Mouse (Mus musculus) hematopoietic stem cell, adult 5-6 weeks (primary cell): ENCODE measurements around the gene Btg1-ps2. TPM values are rescaled to one million over a fixed set of nuclear protein-coding genes. Genes with fewer than 3 reads are reported as not detected.
"Not testable (repeated sequence)": the region's sequence is repeated elsewhere in the genome, so short reads cannot be mapped to it uniquely, and the experiment has no call there.

Experiments
- ATAC-seq, 2 experiments: fragments of 125-278 bp in 1 of 2; replicated peaks in 1 of 2; 2 replicates each; pipeline ENCODE4 v1.8.0; 2016 to 2017; ENCODE audit warnings: inconsistent platforms in 2 of 2, mild to moderate bottlenecking in 2 of 2, moderate number of reproducible peaks in 2 of 2, low read depth in 1 of 2, moderate TSS enrichment in 1 of 2; ENCODE audit not compliant: low FRiP score in 2 of 2, poor library complexity in 2 of 2, severe bottlenecking in 2 of 2, insufficient read depth in 1 of 2, low TSS enrichment in 1 of 2
- total RNA-seq: library from RNA; stranded (forward); fragments of 172-1452, 232-1000 nt; gene quantifications from 2 replicates; pipeline ENCODE4 v1.2.3, GENCODE M21; 2017

Gene Btg1-ps2
- total RNA-seq: not detected in 2 replicates

DNA sequence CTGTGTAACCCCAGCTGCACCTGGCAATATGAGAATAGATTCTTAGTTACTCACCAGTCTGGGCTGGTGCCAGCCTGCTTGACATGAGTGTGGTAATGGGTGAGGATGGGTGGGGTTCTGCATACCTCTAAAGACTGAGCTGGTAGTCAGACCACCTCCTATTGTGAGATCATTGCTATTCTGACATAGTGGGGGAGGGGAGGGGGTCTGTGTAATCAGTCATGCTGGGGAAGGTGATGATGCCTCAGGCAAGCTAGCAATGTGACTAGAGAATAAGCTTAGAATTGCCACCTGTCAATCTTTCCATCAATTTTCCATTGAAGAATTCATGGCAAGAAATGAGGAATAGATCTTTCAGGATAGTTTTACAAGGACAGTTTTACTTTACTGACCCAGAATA is at the start of gene Btg1-ps2:
Gene Btg1-ps2 (minus strand): TSS at position 101 of the 400 bp plus-strand sequence.
- not testable (repeated sequence) for ATAC-seq

- no peak for ATAC-seq
Observed at GRCm38 (mm10) chrX:38085041-38085440, 42.1 kb upstream of the Btg1-ps2 start, which contains the start of gene Rhox11. Gene Rhox11, minus strand, starts transcription at chrX:38085141.

- ATAC-seq: no peak
Observed at GRCm38 (mm10) chrX:38084226-38084625, 41.3 kb upstream of the Btg1-ps2 start.

DNA sequence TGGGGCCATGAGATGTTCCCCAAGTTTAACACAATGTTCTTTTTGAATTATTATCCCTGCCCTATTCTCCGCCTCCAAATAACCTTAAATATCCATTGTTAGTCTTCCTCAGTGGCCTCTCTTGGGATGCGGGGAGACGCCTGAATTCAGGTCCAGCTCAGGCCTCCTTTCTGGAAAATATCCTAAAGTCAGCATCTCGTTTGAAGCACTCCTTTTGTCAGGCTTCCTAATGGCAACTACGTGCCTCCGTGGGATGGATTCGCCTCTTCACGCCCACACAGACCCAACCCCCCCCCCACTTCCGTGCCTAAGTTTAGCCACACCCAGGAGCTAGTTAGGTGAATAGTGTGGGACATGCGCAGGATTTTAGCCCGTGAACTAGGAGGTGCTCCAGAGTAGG is 23.3 kb upstream of the Btg1-ps2 start, which contains the start of gene Rhox10:
Gene Rhox10 (plus strand): TSS at position 301 of the 400 bp plus-strand sequence.
- no peak for ATAC-seq

- ATAC-seq: no peak
Observed at GRCm38 (mm10) chrX:38061544-38061943, 18.6 kb upstream of the Btg1-ps2 start.

- ATAC-seq: no peak
Observed at GRCm38 (mm10) chrX:38039666-38040065, 3.2 kb downstream of the Btg1-ps2 start.

DNA sequence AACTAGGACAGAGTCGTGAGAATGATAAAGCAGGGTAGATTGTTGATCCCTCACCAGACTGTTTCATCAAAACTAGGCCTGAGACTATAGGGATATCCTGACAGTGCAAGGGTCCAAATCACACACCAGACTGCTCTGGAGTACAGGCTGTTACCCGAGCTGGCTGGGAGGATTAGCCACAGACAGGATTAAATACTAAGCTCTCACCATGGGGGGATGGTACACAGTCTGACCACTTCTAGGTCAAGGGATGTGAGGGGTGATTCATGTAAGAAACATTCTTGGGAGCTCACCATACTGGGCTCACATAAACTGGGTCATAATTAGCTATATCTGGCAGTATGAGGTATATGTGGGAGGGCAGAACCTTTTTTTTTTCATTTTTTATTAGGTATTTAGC is 9.1 kb downstream of the Btg1-ps2 start:
- ATAC-seq: no peak

DNA sequence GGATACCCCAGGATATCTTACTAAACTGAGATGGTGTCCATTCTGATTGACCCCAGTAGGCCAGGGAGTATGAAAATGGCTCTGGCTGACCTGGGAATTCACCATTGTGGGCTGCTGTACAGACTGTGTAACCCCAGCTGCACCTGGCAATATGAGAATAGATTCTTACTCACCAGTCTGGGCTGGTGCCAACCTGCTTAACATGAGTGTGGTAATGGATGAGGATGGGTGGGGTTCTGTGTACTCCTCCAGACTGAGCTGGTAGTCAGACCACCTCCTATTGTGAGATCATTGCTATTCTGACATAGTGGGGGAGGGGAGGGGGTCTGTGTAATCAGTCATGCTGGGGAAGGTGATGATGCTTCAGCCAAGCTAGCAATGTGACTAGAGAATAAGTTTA is 24.3 kb downstream of the Btg1-ps2 start, which contains the start of gene Btg1-ps1:
Gene Btg1-ps1 (minus strand): TSS at position 219 of the 400 bp plus-strand sequence.
- ATAC-seq: not testable (repeated sequence)

DNA sequence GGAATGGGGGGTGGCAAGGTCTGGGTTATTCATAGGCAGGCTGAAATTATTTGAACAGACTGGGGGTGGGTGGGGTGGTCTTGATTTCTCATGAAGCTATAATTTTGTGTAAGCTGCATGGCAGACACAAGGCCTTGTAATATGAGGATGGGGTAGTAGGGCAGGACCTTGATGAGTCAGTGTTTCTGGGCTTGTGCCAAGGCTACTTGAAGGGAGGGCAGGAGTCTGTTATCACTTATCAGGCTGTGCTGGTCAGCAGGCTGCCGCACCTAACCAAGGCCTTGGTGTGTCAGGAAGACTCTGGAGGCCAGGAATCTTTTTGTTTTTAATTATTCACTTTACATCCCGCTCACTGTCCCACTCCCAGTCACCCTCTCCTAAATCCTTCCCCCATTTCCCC is 34.2 kb downstream of the Btg1-ps2 start:
- no peak for ATAC-seq

Other genes starting within 250 kb of the Btg1-ps2 start
- not detected in 2 replicates for gene Rhox5, start 238.3 kb downstream of the Btg1-ps2 start, total RNA-seq
- gene Rhox6, start 216.2 kb downstream of the Btg1-ps2 start, total RNA-seq: not detected in 2 replicates
- gene Rhox7a, start 211.4 kb downstream of the Btg1-ps2 start, total RNA-seq: not detected in 2 replicates
- gene Rhox8, start 164.2 kb downstream of the Btg1-ps2 start, total RNA-seq: not detected in 2 replicates
- not detected in 2 replicates for gene Rhox7b, start 145.9 kb downstream of the Btg1-ps2 start, total RNA-seq
- not detected in 2 replicates for gene Rhox9, start 141.3 kb downstream of the Btg1-ps2 start, total RNA-seq
- gene Btg1-ps1, start 24.3 kb downstream of the Btg1-ps2 start, total RNA-seq: not detected in 2 replicates
- not detected in 2 replicates for gene Rhox10, start 23.4 kb upstream of the Btg1-ps2 start, total RNA-seq
- gene Rhox11, start 42.0 kb upstream of the Btg1-ps2 start, total RNA-seq: not detected in 2 replicates
- not detected in 2 replicates for gene Rhox12, start 67.8 kb upstream of the Btg1-ps2 start, total RNA-seq
- not detected in 2 replicates for gene Rhox13, start 78.1 kb upstream of the Btg1-ps2 start, total RNA-seq
- gene Zbtb33, start 146.7 kb upstream of the Btg1-ps2 start, total RNA-seq: 28.4 and 29.6 TPM in 2 replicates
- not detected in 2 replicates for gene Tmem255a, start 209.3 kb upstream of the Btg1-ps2 start, total RNA-seq